Mouse (Mus musculus): ENCODE results near the gene Hoxb6.

Hoxb6 gene

DNA sequence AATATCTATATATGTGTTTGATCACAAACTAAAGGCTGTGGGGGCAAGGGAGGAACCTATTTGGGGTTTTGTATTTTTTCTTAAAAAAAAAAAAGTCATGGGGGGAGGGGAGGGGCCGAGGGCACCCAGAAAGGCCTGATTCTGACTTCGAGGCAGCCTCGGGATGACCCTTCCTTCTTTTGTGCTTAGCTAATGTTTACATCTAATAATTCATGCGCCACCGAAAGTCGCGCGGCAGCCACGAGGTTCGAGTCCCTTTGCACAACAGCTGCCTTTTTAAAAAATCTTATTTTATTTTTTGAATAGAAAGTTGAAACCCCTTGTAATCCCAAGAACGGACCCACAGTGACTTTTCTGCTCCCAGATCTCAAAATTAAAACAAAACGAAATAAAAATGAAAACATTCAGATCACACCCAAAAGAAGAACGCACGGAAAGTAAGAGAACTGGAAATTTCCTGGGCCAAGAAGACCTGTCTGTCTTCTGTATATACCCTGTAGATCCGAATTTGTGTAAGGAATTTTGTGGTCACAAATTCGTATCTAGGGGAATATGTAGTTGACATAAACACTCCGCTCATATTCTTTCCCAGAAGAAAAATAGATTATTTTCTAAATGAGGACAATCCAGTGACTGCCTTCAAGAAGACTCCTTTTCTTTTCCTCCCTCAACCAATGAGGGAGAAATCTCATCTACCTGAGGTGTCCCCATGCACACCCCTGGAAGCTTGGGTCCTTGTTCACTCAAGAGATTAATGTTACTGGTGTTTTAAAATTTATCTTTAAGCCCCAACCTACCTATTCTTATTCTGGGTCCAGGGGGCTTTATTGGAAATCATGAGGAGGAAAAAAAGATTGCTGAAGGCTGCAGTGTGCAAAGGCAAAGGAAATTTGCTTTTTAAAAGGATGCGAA lies 24.7 kb downstream of the Hoxb6 start:
- DNase-seq (ENCODE audit: low spot score in 2 of 2): no peak

- no peak for DNase-seq (ENCODE audit: low spot score in 2 of 2)
Measured at GRCm38 (mm10) chr11:96317608-96318367, 25.5 kb downstream of the Hoxb6 start, which contains the start of gene Hoxb4. TSS of gene Hoxb4 (plus strand) at chr11:96318267.

- no peak for DNase-seq (ENCODE audit: low spot score in 2 of 2)
Measured at GRCm38 (mm10) chr11:96318368-96319070, 26.2 kb downstream of the Hoxb6 start.

DNA sequence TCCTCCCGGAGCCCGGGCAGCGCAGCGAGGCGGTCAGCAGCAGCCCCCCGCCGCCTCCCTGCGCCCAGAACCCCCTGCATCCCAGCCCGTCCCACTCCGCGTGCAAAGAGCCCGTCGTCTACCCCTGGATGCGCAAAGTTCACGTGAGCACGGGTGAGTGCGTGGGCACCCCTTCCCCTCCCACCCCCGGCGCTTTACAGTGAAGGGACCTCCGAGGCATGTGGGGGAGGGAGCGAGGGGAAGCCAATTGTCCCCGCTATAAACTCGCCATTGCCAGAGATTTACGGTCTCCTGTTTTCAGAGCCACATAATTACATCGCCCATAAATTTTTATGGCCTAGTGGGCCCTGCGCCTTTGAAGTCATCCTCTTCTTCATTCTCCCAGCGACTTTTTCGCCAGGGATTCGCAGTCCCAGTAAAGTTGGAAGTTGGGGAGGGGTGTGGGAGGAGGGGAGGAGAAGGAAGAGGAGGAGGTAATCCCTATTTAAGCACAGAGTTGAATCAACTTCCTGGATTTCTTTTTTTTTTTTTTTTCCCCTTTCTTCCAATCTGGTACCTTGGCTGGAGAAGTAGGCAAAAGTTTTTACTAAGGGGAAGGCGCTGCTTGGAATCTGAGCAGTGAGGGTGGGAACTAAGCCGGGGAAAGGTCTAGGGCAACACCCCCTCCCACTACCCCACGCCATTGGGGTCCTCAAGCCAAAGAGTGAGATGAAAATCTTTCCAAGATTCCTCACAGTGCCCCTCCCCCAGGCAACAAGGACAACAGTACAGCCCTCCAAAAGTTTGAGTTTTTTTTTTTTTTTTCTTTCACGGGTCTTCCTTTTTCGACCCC lies 27.0 kb downstream of the Hoxb6 start:
- DNase-seq (ENCODE audit: low spot score in 2 of 2): no peak

DNA sequence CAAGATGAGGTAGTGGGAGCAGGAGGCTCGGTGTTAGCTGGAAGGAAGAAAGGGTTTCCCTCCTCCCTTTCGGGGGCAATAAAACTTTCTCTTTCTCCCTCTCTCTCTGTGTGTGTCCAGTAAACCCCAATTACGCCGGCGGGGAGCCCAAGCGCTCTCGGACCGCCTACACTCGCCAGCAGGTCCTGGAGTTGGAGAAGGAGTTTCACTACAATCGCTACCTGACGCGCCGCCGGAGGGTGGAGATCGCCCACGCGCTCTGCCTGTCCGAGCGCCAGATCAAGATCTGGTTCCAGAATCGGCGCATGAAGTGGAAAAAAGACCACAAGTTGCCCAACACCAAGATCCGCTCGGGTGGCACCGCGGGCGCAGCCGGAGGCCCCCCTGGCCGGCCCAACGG lies 27.6 kb downstream of the Hoxb6 start:
- DNase-seq (ENCODE audit: low spot score in 2 of 2): no peak

DNA sequence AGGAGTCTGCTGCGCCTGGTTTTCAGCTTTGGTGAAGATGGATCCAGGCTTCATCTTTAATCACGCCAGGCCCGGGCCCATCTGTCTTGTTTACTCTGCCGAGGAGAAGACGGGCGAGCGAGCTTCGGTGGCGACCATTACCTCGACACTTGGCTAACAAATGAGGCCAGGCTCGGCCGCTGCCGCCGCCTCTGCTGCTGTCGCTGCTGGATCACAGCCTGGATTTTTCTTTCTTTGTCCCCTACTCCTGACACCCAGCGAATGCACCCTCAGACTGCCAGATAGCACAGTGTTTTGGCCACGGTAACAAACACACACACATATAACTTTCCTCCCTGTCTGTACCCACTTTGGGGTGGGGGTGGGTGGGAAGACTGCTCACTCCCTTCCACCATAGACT lies 28.4 kb downstream of the Hoxb6 start:
- no peak for DNase-seq (ENCODE audit: low spot score in 2 of 2)

- DNase-seq (ENCODE audit: low spot score in 2 of 2): no peak
Measured at GRCm38 (mm10) chr11:96321846-96322245, 29.6 kb downstream of the Hoxb6 start.

- DNase-seq (ENCODE audit: low spot score in 2 of 2): no peak
Measured at GRCm38 (mm10) chr11:96322738-96323137, 30.5 kb downstream of the Hoxb6 start.

- no peak for DNase-seq (ENCODE audit: low spot score in 2 of 2)
Measured at GRCm38 (mm10) chr11:96323154-96323553, 30.9 kb downstream of the Hoxb6 start, which contains the start of gene Hoxb3. TSS of gene Hoxb3 (plus strand) at chr11:96323326.

GRCm38 (mm10) chr11:96324125-96324524 lies 31.8 kb downstream of the Hoxb6 start:
- no peak for DNase-seq (ENCODE audit: low spot score in 2 of 2)

GRCm38 (mm10) chr11:96324965-96325364 lies 32.7 kb downstream of the Hoxb6 start:
- no peak for DNase-seq (ENCODE audit: low spot score in 2 of 2)

- no peak for DNase-seq (ENCODE audit: low spot score in 2 of 2)
Measured at GRCm38 (mm10) chr11:96325747-96326212, 33.5 kb downstream of the Hoxb6 start.

DNA sequence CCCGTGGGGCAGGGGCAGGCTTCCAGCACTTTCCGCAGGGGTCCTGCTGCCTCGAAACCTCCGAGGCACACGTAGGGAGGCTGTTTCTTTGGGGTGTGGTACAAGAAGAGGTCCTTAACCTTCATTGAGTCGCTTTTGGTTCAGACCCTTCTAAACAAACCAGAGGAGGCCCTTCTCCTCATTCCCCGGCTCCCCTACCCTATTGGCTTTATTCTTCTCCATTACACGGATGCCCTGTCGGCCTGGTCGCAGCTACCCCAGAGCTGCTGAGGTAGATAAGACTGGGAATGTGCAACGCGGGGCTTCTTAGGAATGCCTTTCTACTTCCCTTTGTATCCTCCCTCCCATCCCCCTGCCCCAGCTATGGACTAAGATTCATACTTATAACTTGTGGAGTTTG lies 34.4 kb downstream of the Hoxb6 start:
- no peak for DNase-seq (ENCODE audit: low spot score in 2 of 2)

DNA sequence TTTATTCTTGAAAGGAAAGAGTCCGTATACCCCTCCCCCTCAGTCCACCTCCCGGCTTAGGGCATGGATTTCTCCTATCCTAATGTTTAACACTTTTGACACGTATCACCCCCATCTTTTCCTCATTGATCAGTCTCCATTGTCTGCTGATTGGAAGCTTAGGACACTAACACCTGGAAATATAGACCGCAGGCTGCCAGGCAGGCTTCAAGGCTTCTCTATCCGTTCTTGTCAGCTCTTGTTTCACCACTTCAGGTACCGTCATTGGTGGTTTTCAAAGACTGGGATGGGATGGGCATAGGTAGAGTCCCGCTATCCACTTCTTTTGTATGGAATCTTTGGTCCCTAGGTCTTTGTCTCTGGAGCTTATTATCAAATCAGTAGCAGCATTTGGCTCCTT lies 34.8 kb downstream of the Hoxb6 start:
- DNase-seq (ENCODE audit: low spot score in 2 of 2): no peak

DNA sequence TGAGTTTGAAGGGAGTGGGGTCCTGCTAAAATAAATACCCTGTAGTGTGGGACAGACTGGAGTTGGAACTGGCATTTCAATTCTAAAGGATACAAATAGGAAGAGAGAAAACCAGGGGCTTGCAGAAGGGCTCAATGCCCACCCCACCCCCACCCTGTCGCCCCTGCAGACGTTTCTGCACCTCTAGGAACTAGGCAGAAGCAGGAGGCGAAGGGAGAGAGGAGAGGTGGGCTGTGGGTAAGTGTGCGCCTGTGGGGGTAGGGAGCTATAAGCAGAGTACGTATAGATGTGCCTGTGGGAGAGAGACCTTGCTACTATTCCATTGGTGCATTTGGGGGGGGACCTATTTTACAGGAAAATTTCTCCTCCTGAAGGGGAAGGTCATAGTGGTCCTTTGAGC lies 35.5 kb downstream of the Hoxb6 start:
- no peak for DNase-seq (ENCODE audit: low spot score in 2 of 2)

DNA sequence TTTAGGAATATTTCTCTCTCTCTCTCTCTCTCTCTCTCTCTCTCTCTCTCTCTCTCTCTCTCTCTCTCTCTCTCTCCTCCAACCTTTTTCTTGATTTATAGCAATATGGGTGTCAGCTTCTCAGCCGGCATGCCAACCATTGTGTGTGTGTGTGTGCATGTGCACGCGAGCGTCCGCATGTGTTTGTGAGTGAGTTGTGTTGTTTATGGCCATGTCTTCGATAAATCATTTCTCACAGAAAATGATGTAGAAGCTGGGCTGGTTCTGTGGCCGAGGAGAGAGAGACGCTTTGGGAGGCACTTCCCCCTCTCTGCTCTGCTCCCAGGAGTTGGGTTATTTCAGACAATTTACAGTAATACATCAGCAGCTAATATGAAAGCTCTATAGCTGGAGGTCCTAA lies 36.3 kb downstream of the Hoxb6 start:
- no peak for DNase-seq (ENCODE audit: low spot score in 2 of 2)

GRCm38 (mm10) chr11:96332105-96332504 lies 39.8 kb downstream of the Hoxb6 start:
- no peak for DNase-seq (ENCODE audit: low spot score in 2 of 2)

DNA sequence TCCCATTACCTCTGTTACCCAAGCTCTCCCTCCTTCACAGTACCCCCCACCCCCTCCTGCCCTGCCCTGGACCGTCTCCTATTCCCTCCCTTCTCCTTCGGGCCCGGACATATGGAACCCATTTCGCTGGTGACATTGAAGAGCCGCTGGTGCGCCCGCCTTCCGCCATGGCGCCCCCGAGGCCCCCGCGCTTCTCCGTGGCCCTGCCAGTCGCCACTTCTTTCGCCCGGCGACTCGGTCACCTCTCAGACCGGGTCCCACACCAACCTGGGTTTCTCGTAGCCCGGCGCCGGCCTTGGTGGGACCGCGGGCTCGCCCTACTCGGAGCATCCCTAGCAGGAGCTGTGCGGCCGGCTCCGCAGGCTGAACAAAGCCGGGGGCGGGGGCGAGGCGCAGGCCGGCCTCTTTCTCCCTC lies 40.3 kb downstream of the Hoxb6 start:
- DNase-seq (ENCODE audit: low spot score in 2 of 2): no peak

DNA sequence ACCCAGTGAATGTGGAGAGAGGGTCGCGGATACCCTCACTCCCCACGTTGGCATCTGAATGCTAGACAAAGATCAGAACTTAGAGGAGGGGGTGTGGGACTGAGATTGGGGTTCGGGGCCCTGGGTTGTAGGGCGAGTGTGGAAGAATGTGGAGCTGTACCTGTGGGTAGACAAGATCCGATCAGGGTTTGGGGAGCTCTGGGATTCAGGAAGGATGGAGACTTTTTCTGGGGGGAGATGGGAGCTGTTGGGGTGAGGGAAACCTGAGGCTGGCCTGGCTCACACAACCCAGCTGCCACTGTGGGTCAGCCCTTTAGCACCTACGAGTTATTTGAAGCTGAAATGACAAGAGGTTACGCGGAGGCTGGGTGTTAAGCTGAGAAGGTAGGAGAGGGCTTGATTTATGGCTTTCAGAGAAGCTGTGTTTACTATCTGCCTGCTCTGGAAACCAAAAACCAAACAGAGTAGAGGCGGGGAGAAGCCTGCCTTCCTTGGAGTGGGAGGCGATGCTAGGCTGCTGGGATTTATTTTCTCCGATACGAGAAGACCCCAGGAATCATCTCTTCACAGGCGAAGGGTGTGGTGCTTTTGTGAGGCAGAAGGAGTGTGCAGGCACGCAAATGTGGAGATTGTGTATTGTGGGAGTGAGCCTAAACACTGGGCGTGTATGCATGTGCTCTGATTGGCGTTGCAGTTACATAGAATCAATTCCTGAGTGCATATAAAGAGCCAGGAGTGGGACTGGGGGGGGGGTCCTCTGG lies 41.1 kb downstream of the Hoxb6 start:
- no peak for DNase-seq (ENCODE audit: low spot score in 2 of 2)

GRCm38 (mm10) chr11:96334002-96334364 lies 41.7 kb downstream of the Hoxb6 start:
- DNase-seq (ENCODE audit: low spot score in 2 of 2): no peak

Measured in thymus, postnatal 10 days (tissue).